Mouse (Mus musculus): ENCODE measurements around the gene Ddx39. TPM values are rescaled to one million over a fixed set of nuclear protein-coding genes. Genes with fewer than 3 reads are reported as not detected.

Gene Ddx39
- polyA plus RNA-seq (2012; rRNA removed): 52.9 and 53.6 TPM in 2 replicates

GRCm38 (mm10) chr8:83715031-83715690 is at the start of gene Ddx39:
Gene Ddx39, plus strand, starts transcription at chr8:83715177.

GRCm38 (mm10) chr8:83665969-83666865 is 48.8 kb upstream of the Ddx39 start, which contains the start of gene Ptger1:
Gene Ptger1, plus strand, starts transcription at chr8:83666678.

GRCm38 (mm10) chr8:83698661-83699453 is 16.1 kb upstream of the Ddx39 start, which contains the start of gene Pkn1:
Gene Pkn1, minus strand, starts transcription at chr8:83699179.

GRCm38 (mm10) chr8:83740976-83741741 is 26.2 kb downstream of the Ddx39 start, which contains the start of gene Adgre5:
Gene Adgre5, minus strand, starts transcription at chr8:83741326.

Other genes with a start within 250 kb of the Ddx39 start
- not detected in 2 replicates for gene Olfr370, start 179.4 kb upstream of the Ddx39 start, polyA plus RNA-seq (2012; rRNA removed)
- gene Ndufb7, start 148.5 kb upstream of the Ddx39 start, polyA plus RNA-seq (2012; rRNA removed): 193 and 194 TPM in 2 replicates
- gene Tecr, start 107.2 kb upstream of the Ddx39 start, polyA plus RNA-seq (2012; rRNA removed): 231 and 255 TPM in 2 replicates
- gene Dnajb1, start 107.0 kb upstream of the Ddx39 start, polyA plus RNA-seq (2012; rRNA removed): 20.0 and 25.8 TPM in 2 replicates
- 27.5 and 28.5 TPM in 2 replicates for gene Gipc1, start 62.5 kb upstream of the Ddx39 start, polyA plus RNA-seq (2012; rRNA removed)
- 0.22 and 0.26 TPM in 2 replicates for gene Ptger1, start 48.5 kb upstream of the Ddx39 start, polyA plus RNA-seq (2012; rRNA removed)
- gene Pkn1, start 16.0 kb upstream of the Ddx39 start, polyA plus RNA-seq (2012; rRNA removed): 14.0 and 17.3 TPM in 2 replicates
- 23.1 and 25.2 TPM in 2 replicates for gene Adgre5, start 26.1 kb downstream of the Ddx39 start, polyA plus RNA-seq (2012; rRNA removed)
- 2.6 and 2.9 TPM in 2 replicates for gene Adgrl1, start 184.9 kb downstream of the Ddx39 start, polyA plus RNA-seq (2012; rRNA removed)
- 0.78 and 0.85 TPM in 2 replicates for gene Gm10644, start 240.0 kb downstream of the Ddx39 start, polyA plus RNA-seq (2012; rRNA removed)
- gene Asf1b, start 240.3 kb downstream of the Ddx39 start, polyA plus RNA-seq (2012; rRNA removed): 49.1 and 54.0 TPM in 2 replicates